Mouse (Mus musculus) liver, adult 2 months (tissue): Measurements from ENCODE around the gene Nop10.

ENCODE experiments used
- CTCF ChIP-seq: fragments of 200-500 bp; IDR thresholded peaks from 2 replicates; pipeline ENCODE4 v1.5.1; 2011; ENCODE audit warnings: low read depth, low read length, control low read depth
- POLR2A ChIP-seq: fragments of 200-500 bp; IDR thresholded peaks from 2 replicates; pipeline ENCODE4 v1.6.1; 2011; ENCODE audit warnings: low read length, control low read depth; ENCODE audit not compliant: insufficient read depth; ENCODE audit errors: extremely low read depth

DNA sequence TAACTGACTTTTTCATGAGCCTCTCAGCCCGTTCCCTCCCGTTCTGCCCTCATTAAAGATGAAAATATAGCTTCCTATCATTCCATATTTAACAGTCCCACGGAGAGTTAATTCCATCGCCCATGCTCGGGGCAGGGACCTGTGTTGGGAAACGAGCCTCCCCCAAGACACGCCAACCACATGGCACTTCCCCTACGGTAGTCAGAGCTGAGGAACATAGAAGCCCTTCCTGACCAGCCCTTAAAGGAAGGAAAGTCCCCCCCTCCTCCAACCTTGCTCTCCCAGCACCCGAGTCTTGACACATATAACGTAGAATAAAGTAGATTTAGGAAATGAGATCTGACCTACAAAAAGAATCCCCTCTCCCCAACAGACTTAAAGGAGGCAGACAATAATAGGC lies 14.4 kb upstream of the Nop10 start:
- TF ChIP-seq POLR2A (no peak), CTCF (no peak)
